Mouse (Mus musculus): ENCODE results near the gene Ankrd9.

GRCm38 (mm10) chr12:110993226-110993625 lies 14.4 kb upstream of the Ankrd9 start:
- TF ChIP-seq CTCF (IDR thresholded peaks at IDR 0.05; ENCODE audit: extremely low read depth, insufficient read depth, low read length) (no peak), POLR2A (IDR thresholded peaks at IDR 0.05; ENCODE audit: extremely low read depth, insufficient read depth, low read length) (no peak)

All from cortical plate, adult 2 months (tissue).